Mouse (Mus musculus): ENCODE data around the gene Zbtb4. TPM values are rescaled to one million over a fixed set of nuclear protein-coding genes. Genes with fewer than 3 reads are reported as not detected.
"Not testable (repeated sequence)": the region's sequence is repeated elsewhere in the genome, so short reads cannot be mapped to it uniquely, and the experiment has no call there.

The Zbtb4 gene
- 10 to 100 TPM; 82.0 to 83.5 TPM for total RNA-seq (2021)
- long read RNA-seq, experiment 1, full-length matches to known transcripts = 1 of 19 reads
- long read RNA-seq, experiment 1, partial matches to known transcripts = 0 of 19 reads
- long read RNA-seq, experiment 1, other reads (novel, unspliced or antisense) = 18 of 19 reads
- long read RNA-seq, experiment 2, partial matches to known transcripts = 0 of 16 reads
- long read RNA-seq, experiment 2, other reads (novel, unspliced or antisense) = 16 of 16 reads

DNA sequence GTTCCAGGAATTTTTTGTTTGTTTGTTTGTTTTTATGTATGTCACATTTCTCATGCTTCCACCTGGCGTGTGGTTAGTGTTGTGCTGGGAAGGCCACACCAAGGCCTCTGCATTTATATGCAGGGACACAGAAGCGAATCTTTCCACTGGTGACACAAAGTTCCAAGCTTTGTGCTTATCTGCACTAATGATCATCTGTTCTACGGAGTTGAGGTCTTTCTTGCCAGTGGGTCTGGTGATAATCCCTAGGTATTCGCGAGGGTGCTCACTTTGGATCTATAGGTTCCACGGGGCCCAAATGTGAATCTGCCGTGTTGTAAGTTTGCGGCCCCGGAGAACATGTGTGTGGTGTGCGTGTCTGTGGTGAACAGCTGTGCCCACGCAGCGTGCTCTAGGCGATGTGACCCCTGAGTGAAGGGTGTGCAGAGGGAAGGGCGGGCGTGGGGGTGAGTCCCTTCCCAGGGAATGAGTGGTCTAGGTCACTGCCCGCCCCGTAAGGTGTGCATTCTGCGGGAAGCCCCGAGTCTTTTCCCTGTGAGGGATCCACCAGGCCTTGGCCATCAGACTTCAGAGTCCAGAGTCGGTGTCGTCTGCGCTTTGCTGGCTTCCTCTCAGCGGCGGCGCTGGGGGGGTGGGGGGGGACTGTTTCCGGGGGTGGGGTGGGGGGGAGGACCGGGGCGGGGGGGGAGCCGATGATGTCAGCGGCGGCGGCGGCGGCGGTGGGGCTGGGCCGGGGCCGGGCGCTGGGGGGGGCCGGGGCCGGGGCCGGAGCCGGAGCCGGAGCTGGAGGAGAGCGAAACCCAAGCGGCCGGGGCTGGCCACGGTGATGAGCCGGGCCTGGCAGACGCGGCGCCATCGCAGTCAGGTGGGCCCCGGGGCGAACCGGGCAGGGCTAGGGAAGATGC lies at the start of gene Zbtb4:
Gene Zbtb4, plus strand, starts transcription at position 692 of the 905 bp plus-strand sequence.
- peak in 1 of 2 experiments; percentile 40 for DNase-seq (ENCODE audit: low spot score in 2 of 2)

DNA sequence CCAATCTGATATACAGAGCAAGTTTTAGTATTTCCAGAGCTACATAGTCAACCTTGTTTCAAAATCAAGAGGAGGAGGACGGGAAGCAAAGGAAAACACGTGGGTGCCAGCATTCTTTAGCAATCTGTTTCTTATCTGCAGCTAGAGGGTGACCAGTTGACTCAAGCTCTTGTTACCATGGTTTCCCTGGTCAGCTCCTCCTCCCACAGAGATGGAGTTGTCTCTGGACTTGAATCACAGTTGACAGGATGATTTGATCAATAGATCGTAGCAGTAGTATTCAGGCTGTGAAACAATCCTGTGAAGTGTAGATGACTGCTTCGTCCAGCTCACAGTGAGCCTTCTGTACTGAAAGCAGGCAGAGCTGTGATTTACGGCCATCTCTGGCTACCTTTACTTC lies 49.8 kb upstream of the Zbtb4 start:
- no peak for DNase-seq (ENCODE audit: low spot score in 2 of 2)

DNA sequence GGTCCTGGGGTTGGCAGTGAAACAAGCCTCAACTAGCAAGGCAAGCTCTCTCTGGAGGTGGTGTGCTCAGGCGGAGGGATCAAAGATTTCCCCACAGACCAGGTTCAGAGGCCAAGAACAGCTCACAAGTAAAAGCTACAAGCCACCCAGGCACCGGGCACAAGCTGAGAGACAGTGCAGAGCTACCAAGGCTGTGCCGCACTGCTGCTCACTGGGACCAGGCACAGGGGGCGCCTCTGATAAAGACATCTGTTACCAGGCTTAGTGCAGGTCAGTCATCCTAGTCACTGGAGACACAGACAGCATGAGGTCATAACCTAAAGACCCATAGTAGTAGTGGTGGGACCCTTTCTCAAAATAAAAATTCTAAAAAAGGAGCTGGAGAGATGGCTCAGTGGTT lies 48.8 kb upstream of the Zbtb4 start:
- no peak for DNase-seq (ENCODE audit: low spot score in 2 of 2)

DNA sequence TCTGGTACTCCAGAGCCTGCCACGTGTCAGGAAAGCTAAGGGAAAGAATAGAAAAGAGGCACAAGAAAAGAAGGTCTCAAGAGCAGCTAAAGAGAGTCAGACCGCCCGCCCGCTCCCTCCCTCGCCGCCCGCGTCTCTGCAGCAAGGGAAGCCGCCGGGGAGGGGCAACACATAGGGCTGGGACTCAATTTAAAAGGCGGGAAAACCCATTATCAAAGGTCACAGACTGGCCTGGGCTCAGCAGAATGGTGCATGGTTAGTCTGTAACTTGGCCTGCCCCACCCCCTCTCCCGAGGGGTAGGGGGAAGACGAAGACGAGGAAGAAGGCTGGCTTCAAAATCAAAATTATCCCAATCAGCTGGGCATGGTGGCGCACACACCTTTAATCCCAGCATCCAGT lies 47.1 kb upstream of the Zbtb4 start:
- DNase-seq (ENCODE audit: low spot score in 2 of 2) = no peak

DNA sequence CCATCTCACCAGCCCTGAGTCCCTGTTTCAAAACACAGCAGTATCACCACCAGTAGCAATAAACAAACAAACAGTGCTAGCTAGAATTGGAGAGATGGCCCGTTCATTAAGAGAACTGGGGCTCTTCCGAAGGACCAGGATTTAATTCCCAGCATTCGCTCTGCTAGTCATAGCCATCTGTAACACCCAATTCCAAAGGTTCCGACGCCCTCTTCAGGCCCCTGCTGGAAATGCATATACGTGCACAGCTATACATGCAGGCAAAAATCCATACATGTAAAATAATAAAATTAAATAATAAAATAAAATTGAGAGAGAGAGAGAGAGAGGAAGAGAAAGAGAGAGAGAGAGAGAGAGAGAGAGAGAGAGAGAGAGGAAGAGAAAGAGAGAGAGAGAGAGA lies 46.3 kb upstream of the Zbtb4 start:
- no peak for DNase-seq (ENCODE audit: low spot score in 2 of 2)

DNA sequence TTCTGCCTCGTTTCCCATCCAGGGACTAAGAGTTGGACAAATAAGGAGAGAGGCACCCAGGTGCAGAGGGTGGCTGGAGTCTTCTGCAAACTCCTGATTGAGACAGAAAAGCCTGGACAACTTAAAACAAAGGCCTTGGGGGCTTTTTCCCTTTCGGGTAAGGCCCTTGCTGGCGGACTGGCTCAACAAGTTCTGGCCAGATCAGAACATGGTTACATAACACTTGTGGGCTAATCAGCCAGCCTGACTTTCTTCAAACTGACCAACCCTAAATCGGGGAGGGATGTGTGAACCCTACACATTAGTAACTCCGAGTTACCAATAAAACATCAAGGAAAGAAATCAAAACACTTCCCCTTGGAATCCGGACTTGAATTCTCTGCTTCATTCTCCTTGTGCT lies 44.9 kb upstream of the Zbtb4 start:
- DNase-seq (ENCODE audit: low spot score in 2 of 2) = no peak

DNA sequence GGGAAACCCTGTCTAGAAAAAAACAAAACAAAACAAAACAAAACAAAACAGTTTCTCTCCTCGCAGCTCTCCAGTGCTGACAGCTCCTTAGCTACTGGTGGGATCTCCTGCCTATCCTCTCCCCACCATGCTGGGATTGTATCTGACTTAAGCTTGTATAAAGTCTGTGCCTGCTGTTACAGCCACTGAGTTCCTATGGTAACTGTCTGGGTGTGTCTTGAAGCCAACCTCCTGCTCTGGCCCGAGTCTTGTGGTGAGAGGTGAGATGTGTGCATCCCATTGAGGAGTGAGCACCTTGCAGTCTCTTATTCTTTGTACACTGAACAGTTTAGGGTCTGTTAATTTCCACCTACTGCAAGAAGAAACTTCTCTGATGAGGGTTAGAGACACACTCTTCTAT lies 42.6 kb upstream of the Zbtb4 start:
- no peak for DNase-seq (ENCODE audit: low spot score in 2 of 2)

DNA sequence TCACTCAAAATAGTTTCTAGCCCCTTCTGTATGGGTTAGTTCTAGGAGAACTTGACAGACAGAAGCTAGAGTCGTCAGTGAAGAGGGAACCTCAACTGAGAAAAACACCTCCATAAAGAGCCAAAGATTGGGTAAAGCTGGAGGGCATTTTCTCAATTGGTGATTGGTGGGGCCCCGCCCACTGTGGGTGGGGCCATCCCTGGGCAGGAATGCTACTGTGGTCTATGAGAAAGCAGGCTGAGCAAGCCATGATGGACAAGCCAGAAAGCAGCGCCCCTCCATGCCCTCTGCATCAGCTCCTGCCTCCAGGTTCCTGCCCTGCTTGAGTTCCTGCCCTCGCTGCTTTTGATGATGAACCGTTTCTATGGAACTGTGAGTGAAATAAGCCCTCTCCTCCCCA lies 39.8 kb upstream of the Zbtb4 start:
- DNase-seq (ENCODE audit: low spot score in 2 of 2) = no peak

DNA sequence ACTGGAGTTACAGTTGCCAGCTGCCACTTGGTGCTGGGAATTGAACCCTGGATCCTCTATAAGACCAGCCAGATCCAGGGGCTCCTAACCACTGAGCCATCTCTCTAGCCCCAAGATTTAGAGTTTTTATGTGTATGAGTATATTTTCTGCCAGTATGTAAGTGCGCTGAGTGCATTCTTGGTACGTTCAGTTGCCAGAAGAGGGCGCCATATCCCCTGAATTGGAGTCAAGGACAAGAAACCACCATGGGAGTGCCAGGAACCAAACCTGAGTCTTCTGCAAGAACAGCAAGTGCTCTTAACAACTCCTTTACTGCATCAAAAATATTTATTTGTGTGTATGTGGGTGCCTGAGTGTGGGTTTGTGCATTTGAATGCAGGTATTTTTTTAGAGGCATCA lies 36.6 kb upstream of the Zbtb4 start:
- DNase-seq (ENCODE audit: low spot score in 2 of 2) = peak in 1 of 2 experiments; percentile 29

DNA sequence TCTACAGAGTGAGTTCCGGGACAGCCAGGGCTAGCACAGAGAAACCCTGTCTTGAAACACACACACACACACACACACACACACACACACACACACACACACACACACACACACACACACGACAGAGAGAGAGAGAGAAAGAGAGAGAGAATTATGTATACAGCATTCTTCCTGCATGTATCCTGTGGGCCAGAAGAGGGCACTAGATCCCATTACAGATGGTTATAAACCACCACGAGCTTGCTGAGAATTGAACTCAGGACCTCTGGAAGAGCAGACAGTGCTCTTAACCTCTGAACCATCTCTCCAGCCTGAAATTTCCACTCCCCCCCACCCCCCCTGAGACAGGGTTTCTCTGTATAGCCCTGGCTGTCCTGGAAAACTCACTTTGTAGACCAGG lies 34.3 kb upstream of the Zbtb4 start:
- DNase-seq (ENCODE audit: low spot score in 2 of 2) = not testable (repeated sequence)

DNA sequence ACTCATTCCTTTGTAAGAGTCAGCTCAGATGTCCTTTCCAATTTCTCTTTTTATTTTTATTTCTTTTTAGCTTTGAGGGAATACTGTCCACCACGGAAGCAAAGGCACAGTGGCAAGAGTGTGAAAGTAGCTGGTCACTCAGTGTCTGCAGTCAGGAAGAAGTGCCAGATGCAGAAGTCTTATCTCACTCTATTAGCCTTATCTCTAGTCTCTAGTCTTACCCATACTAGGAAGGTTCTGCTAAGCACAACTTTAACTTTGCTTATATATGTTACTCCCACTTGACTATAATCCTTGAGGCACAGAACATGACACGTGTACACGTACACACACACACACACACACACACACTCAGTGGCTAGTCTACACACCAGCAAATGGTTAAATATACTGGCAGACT lies 14.1 kb upstream of the Zbtb4 start:
- no peak for DNase-seq (ENCODE audit: low spot score in 2 of 2)

DNA sequence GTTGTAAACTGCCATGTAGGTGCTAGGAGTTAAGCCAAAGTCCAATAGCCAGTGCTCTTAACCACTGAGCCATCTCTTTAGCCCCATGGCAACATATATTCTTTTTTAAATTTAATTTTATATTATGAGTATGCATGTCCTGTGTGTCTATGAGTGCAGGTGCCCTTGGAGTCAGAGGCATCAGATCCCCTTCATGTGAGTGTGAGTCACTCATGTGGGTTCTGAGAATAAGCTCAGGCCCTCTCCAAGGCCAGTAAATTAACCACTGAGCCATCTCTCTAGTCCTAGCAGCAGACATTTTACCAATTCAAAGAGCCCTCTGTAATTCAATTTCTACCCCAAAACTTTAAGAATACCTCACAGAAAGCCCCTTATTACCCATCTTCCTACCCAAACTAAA lies 13.0 kb upstream of the Zbtb4 start:
- no peak for DNase-seq (ENCODE audit: low spot score in 2 of 2)

DNA sequence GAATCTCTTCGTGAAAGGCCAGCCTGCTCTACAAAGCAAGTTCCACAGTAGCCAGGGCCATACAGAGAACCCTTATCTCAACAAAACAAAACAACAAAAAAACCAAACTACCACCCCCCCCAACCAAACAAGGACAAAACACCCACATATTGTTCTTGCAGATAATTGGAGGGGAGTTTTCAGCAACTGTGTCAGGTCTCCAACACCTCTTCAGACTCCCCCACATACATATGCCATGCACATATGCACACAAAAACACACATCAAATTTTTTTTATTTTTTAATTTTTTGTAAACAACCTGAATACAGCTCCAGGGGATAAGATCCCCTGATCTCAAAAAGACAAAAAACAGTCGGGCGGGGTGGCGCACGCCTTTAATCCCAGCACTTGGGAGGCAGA lies 11.5 kb upstream of the Zbtb4 start:
- no peak for DNase-seq (ENCODE audit: low spot score in 2 of 2)

DNA sequence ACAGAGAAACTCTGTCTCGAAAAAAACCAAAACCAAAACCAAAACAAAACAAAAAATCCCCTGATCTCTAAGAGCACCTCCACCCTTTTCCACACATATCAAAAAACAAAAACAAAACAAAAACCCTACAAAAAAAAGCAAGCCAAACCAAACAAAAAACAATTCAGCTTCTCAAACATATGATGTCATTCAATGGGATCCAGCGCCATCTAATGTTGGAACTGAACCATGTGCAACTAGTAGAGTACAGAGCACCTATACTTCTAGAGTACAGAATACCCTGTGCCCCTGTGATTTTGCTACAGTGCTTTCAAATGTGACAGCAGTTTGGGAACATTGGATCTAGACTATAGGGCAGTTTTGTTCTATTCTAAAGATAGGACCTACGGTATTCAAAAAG lies 11.0 kb upstream of the Zbtb4 start:
- DNase-seq (ENCODE audit: low spot score in 2 of 2) = peak in 1 of 2 experiments; percentile 68

DNA sequence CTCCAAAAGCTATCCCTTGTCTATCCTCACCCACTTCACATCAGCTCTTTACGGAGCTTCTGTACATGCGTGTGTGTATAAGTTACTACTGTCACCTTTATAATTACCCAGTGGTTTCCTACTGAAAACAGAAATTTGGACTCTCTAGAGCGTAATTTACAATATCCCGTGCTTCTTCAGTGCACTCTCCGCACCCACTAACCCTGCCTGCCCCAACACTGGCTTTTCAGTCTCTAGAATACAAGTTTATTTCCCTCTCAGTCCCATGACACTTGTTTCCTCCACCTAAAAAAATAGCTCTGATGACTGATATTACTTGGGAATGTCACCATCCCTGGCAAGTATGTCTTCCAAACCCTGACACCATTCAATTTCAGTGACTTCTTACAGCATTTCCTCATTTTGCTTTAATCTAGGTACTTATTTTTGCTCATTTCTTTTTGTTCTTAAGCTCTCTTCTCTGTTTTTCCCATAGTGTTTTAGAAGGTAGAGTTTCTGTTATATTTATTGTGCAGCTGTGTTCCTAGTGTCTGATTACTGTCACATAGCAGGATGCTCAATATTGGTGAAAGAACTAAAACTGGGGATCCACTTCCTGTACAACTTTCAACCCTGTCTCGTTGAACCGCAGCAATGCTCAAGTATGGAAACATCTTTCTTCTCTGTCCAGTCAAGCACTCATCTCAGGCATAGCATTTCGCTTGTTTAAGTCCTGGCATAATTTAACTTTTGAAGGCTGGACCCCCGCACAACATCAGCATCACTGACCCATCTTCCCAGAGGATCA lies 8.2 kb upstream of the Zbtb4 start:
- DNase-seq (ENCODE audit: low spot score in 2 of 2) = no peak

DNA sequence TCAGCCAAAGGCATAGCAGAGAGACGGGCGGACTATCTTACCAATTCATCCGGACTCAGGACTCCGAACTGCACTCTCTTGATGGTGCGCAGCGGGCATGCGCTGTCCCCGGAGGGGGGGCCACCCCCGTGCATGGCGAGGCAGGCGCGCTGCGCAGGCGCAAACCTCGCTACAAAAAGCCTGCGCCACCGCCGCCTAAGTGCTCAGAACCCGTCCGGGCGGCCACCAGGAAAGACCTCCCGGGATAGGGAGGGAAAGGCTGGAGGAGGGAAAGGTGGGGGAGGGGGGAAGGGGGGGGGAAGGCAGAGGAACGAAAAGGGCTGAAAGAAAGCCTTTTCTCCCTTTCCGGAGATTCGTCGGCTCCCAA lies 7.6 kb upstream of the Zbtb4 start:
- DNase-seq (ENCODE audit: low spot score in 2 of 2) = peak; percentile 95 to 97

DNA sequence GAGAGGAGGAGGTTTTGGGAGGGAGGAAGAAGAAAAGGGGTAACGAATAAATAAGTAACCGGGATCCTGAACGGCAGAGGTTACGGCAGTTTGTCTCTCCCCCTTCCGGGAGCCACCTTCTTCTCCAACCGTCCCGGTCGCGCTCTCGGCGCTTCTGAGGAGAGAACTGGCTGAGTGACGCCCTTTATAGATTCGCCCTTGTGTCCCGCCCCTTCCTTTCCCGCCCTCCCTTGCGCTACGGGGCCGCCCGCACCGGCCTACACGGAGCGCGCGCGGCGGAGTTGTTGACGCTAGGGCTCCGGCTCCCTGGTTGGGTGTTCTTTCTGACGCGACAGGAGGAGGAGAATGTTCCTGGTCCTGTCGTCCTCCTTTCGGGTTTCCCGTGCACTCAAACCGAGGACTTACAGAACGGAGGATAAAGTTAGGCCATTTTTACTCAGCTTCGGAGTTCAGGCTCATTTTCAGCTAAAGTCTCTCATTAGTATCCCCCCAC lies 7.2 kb upstream of the Zbtb4 start, which contains the start of gene Polr2a:
Gene Polr2a, minus strand, starts transcription at position 160 of the 493 bp plus-strand sequence.
- DNase-seq (ENCODE audit: low spot score in 2 of 2) = peak; percentile 98

DNA sequence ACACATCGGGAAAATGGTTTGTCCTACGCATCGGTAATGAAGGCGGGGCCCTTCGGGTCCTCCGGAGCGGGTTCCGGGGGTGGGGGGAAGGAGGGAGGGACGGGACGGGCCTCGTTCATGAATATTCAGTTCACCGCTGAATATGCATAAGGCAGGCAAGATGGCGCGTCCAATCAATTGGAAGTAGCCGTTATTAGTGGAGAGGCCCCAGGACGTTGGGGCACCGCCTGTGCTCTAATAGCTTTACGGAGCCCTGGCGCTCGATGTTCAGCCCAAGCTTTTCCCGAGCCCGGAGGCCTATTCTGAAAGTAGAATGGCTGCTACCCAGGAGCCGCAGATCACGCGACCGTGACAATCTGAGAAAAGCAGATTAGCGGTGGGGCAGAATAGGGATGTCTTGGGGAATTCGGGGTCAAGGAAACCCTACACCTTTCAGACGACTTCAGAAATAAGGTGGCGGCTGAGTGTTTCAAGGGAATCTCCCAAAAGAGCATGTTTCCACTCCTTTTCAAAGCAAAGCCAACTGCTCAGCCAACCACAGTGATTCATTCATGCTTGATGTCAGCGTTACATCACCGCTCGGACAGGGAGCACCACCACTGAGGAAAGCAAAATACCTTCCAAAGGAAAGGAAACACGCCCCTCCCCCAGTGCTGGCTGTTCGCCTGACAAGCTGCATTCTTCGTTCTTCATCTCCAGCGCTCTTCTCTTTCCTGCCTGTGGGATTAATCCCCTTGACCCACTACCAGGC lies 6.6 kb upstream of the Zbtb4 start:
- peak; percentile 77 to 92 for DNase-seq (ENCODE audit: low spot score in 2 of 2)

DNA sequence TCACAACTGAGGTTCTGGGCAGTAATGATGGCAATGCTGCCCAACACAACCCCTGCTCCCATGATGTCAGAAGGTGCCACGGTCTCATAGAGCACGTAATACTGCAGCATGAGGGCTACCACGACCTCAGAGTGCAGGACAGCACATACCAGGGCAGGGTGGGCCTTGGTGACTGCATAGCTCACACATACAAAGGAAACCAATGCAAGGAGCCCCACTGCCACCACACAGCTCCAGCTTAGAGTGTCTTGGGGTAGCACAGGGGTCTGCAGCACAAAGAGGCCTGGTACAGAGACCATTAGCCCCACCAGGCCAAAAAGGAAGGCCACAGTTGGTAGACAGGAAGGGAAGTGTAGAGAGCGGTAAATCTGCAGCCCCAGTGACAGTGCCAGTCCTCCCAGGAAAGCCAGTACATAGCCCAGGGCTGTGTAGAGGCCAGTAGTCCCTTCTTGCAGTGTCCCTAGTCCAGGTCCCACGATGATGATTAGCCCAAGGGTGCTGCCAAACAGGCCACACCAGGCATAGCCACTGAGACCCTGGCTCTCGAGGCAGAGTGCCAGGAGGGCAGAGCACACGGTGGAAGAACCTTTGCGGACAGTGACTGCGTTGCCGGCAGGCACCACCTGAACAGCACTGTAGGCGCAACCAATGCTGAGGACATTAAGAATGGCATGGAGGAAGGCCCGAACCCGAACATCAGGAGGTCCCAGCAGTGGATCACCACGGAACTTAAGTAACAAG lies 5.4 kb upstream of the Zbtb4 start:
- DNase-seq (ENCODE audit: low spot score in 2 of 2) = no peak

DNA sequence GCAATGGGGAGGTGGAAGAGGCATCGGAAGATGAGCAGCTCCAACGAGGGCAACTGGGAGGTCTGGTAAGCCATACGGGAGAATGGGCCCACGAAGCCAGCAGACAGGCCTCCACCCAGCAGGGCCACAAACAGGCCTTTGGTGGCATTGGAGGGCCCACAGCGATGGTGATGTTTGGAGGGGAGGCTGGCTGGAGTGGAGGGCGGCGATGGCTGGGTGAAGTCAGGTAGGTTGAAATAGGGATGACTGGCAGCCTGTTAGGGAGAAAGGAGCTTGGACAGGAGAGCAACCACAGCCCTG lies 4.9 kb upstream of the Zbtb4 start:
- DNase-seq (ENCODE audit: low spot score in 2 of 2) = no peak

Data from layer of hippocampus, postnatal 14 days (tissue).